Mouse (Mus musculus) megakaryocyte, embryonic 14.5 days (primary cell): ENCODE results near the gene Zfp385b.

Source experiments
- FLI1 ChIP-seq: IDR thresholded peaks from 2 replicates; pipeline ENCODE4 v1.6.1; 2012; ENCODE audit warnings: low read length, inconsistent platforms, mixed read lengths
- GATA1 ChIP-seq: IDR thresholded peaks from 3 replicates; pipeline ENCODE4 v1.6.1; 2012; ENCODE audit warnings: mixed read lengths, low read length, inconsistent platforms, borderline replicate concordance

DNA sequence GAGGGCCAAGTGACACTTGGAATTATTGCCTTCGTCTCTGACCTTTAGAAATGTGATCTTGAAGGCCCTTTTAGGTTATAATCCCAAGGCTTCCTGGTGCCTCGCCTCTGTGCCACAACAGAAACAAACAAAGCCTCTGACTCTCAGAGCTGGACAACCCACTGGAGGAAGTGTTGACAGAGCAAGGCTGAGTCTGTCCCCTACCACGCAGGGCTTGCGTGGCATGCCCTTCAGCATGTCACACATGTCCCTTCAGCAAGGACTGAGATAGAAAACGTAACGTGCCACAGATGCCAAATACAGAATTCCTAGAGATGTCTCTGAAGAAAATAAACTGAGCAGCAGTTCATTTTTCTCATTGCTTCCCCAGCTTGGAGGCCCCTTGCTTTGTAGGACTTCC is 310.7 kb downstream of the Zfp385b start:
- no peak for TF ChIP-seq GATA1
- no peak for TF ChIP-seq FLI1
